Mouse (Mus musculus): ENCODE measurements around the gene Nubpl.

The Nubpl gene

GRCm38 (mm10) chr12:52247438-52247837, 149.9 kb downstream of the Nubpl start:
- DNase-seq (ENCODE audit: low spot score) = no peak

- DNase-seq (ENCODE audit: low spot score) = no peak
Observed at GRCm38 (mm10) chr12:52248531-52248930, 151.0 kb downstream of the Nubpl start.

GRCm38 (mm10) chr12:52254089-52254488, 156.6 kb downstream of the Nubpl start:
- DNase-seq (ENCODE audit: low spot score) = no peak

GRCm38 (mm10) chr12:52268131-52268530, 170.6 kb downstream of the Nubpl start:
- DNase-seq (ENCODE audit: low spot score) = no peak

GRCm38 (mm10) chr12:52272828-52273227, 175.3 kb downstream of the Nubpl start:
- no peak for DNase-seq (ENCODE audit: low spot score)

- no peak for DNase-seq (ENCODE audit: low spot score)
Observed at GRCm38 (mm10) chr12:52276320-52276719, 178.8 kb downstream of the Nubpl start.

GRCm38 (mm10) chr12:52281232-52281631, 183.7 kb downstream of the Nubpl start:
- no peak for DNase-seq (ENCODE audit: low spot score)

- DNase-seq (ENCODE audit: low spot score) = no peak
Observed at GRCm38 (mm10) chr12:52284471-52284870, 186.9 kb downstream of the Nubpl start.

- no peak for DNase-seq (ENCODE audit: low spot score)
Observed at GRCm38 (mm10) chr12:52286802-52287201, 189.3 kb downstream of the Nubpl start.

GRCm38 (mm10) chr12:52288537-52288936, 191.0 kb downstream of the Nubpl start:
- DNase-seq (ENCODE audit: low spot score) = no peak

- no peak for DNase-seq (ENCODE audit: low spot score)
Observed at GRCm38 (mm10) chr12:52288941-52289567, 191.5 kb downstream of the Nubpl start.

GRCm38 (mm10) chr12:52289594-52289993, 192.1 kb downstream of the Nubpl start:
- no peak for DNase-seq (ENCODE audit: low spot score)

- no peak for DNase-seq (ENCODE audit: low spot score)
Observed at GRCm38 (mm10) chr12:52293931-52294330, 196.4 kb downstream of the Nubpl start.

GRCm38 (mm10) chr12:52297988-52298387, 200.5 kb downstream of the Nubpl start:
- DNase-seq (ENCODE audit: low spot score) = no peak

- no peak for DNase-seq (ENCODE audit: low spot score)
Observed at GRCm38 (mm10) chr12:52298683-52299082, 201.1 kb downstream of the Nubpl start.

GRCm38 (mm10) chr12:52302961-52303360, 205.4 kb downstream of the Nubpl start:
- no peak for DNase-seq (ENCODE audit: low spot score)

- no peak for DNase-seq (ENCODE audit: low spot score)
Observed at GRCm38 (mm10) chr12:52306348-52306747, 208.8 kb downstream of the Nubpl start.

GRCm38 (mm10) chr12:52307331-52307982, 209.9 kb downstream of the Nubpl start:
- DNase-seq (ENCODE audit: low spot score) = no peak

GRCm38 (mm10) chr12:52308628-52309027, 211.1 kb downstream of the Nubpl start:
- no peak for DNase-seq (ENCODE audit: low spot score)

- no peak for DNase-seq (ENCODE audit: low spot score)
Observed at GRCm38 (mm10) chr12:52314818-52315217, 217.3 kb downstream of the Nubpl start.

GRCm38 (mm10) chr12:52317635-52318034, 220.1 kb downstream of the Nubpl start:
- DNase-seq (ENCODE audit: low spot score) = no peak

- DNase-seq (ENCODE audit: low spot score) = no peak
Observed at GRCm38 (mm10) chr12:52318426-52318825, 220.9 kb downstream of the Nubpl start.

GRCm38 (mm10) chr12:52319156-52319555, 221.6 kb downstream of the Nubpl start:
- no peak for DNase-seq (ENCODE audit: low spot score)

- DNase-seq (ENCODE audit: low spot score) = no peak
Observed at GRCm38 (mm10) chr12:52328488-52328887, 231.0 kb downstream of the Nubpl start.

Data from testis, postnatal 10 days (tissue).